Mouse (Mus musculus) lung, postnatal 0 days (tissue): ENCODE data around the gene Nrbf2.

Experiments used
- CTCF ChIP-seq: IDR thresholded peaks from 2 replicates; pipeline ENCODE4 v1.5.1; 2016; ENCODE audit warnings: antibody characterized with exemption, mild to moderate bottlenecking
- EP300 ChIP-seq: IDR thresholded peaks from 2 replicates; pipeline ENCODE4 v1.6.1; 2016; ENCODE audit warnings: antibody characterized with exemption, mild to moderate bottlenecking, control low read depth

GRCm38 (mm10) chr10:67225528-67225927 lies 59.6 kb downstream of the Nrbf2 start:
- TF ChIP-seq CTCF (no peak), EP300 (no peak)
